Mouse (Mus musculus) left cerebral cortex, adult 9 months (tissue): ENCODE measurements around the gene Otof.

ENCODE experiments used
- DNase-seq, 2 experiments: peaks; one replicate each; pipeline ENCODE4 v3.0.0; 2022; ENCODE audit warnings: low spot score in 2 of 2

The Otof gene

GRCm38 (mm10) chr5:30341601-30342365 lies 119.9 kb downstream of the Otof start:
- peak in 1 of 2 experiments; percentile 19 for DNase-seq

GRCm38 (mm10) chr5:30340815-30341214 lies 120.9 kb downstream of the Otof start:
- DNase-seq = no peak
